Mouse (Mus musculus) cortical plate, adult 2 months (tissue): ENCODE data around the gene Vill. TPM values are rescaled to one million over a fixed set of nuclear protein-coding genes. Genes with fewer than 3 reads are reported as not detected.

Experiments used
- H3K27ac ChIP-seq: fragments of 200-500 bp; 2 replicates; pipeline ENCODE4 v1.5.1; 2012; ENCODE audit warnings: low read length, control low read depth, inconsistent platforms; ENCODE audit not compliant: insufficient read depth
- H3K4me1 ChIP-seq: fragments of 200-500 bp; 2 replicates; pipeline ENCODE4 v1.6.1; 2011; ENCODE audit warnings: low read length; ENCODE audit not compliant: control insufficient read depth, insufficient read depth
- H3K4me3 ChIP-seq: fragments of 200-500 bp; 2 replicates; pipeline ENCODE4 v1.5.1; 2011; ENCODE audit warnings: mild to moderate bottlenecking, low read length, control low read depth; ENCODE audit not compliant: insufficient read depth
- CTCF ChIP-seq: fragments of 200-500 bp; IDR thresholded peaks from 2 replicates; pipeline ENCODE4 v1.5.1; 2011; ENCODE audit warnings: mild to moderate bottlenecking, control low read depth, low read length; ENCODE audit not compliant: insufficient read depth; ENCODE audit errors: extremely low read depth
- POLR2A ChIP-seq: fragments of 200-500 bp; IDR thresholded peaks from 2 replicates; pipeline ENCODE4 v1.6.1; 2011; ENCODE audit warnings: mild to moderate bottlenecking, low read length, control low read depth; ENCODE audit not compliant: insufficient read depth; ENCODE audit errors: extremely low read depth
- polyA plus RNA-seq: library from polyadenylated mRNA; depleted of rRNA; stranded (reverse); fragments of >200 nt; gene quantifications from 2 replicates; pipeline ENCODE4 v1.2.3, GENCODE M21; 2012

Vill gene
- polyA plus RNA-seq, 1 experiment, result 19.4 TPM

- Histone ChIP-seq H3K4me1 (no peaks in the 10 kb centered on the region), H3K4me3 (no peak overlapping the region), H3K27ac (no peak overlapping the region)
- no peak for TF ChIP-seq CTCF
- TF ChIP-seq POLR2A, result no peak
Observed at GRCm38 (mm10) chr9:119080040-119080675, 27.6 kb downstream of the Vill start.

GRCm38 (mm10) chr9:119082039-119082438 is 29.5 kb downstream of the Vill start:
- Histone ChIP-seq H3K4me1 (no peaks in the 10 kb centered on the region), H3K27ac (no peak overlapping the region), H3K4me3 (no peak overlapping the region)
- no peak for TF ChIP-seq POLR2A
- TF ChIP-seq CTCF, result no peak

- Histone ChIP-seq H3K27ac (no peak overlapping the region), H3K4me1 (peaks cover 2% of the 10 kb centered on the region; the same call in 1 of the 2 replicates), H3K4me3 (no peak overlapping the region)
- TF ChIP-seq POLR2A (no peak), CTCF (no peak)
Observed at GRCm38 (mm10) chr9:119082656-119083430, 30.3 kb downstream of the Vill start.

- TF ChIP-seq CTCF (no peak), POLR2A (no peak)
- Histone ChIP-seq H3K27ac (no peak overlapping the region), H3K4me1 (peaks cover 4% of the 10 kb centered on the region; the same call in 1 of the 2 replicates), H3K4me3 (no peak overlapping the region)
Observed at GRCm38 (mm10) chr9:119083966-119084365, 31.4 kb downstream of the Vill start.

GRCm38 (mm10) chr9:119086451-119086850 is 33.9 kb downstream of the Vill start:
- no peak for TF ChIP-seq CTCF
- no peak for TF ChIP-seq POLR2A
- H3K4me3 ChIP-seq, result no peak overlapping the region
- H3K27ac ChIP-seq, result no peak overlapping the region
- H3K4me1 ChIP-seq, result peaks cover 5% of the 10 kb centered on the region; the same call in 1 of the 2 replicates

- no peak overlapping the region for H3K27ac ChIP-seq
- peaks cover 7% of the 10 kb centered on the region; the same call in 1 of the 2 replicates for H3K4me1 ChIP-seq
- no peak for TF ChIP-seq POLR2A
- no peak for TF ChIP-seq CTCF
- no peak overlapping the region for H3K4me3 ChIP-seq
Observed at GRCm38 (mm10) chr9:119087309-119087708, 34.7 kb downstream of the Vill start.

GRCm38 (mm10) chr9:119088148-119088801 is 35.7 kb downstream of the Vill start:
- H3K4me3 ChIP-seq, result peak overlapping the region; percentile 22
- peaks cover 7% of the 10 kb centered on the region; the same call in 1 of the 2 replicates for H3K4me1 ChIP-seq
- H3K27ac ChIP-seq, result no peak overlapping the region
- TF ChIP-seq CTCF, result no peak
- no peak for TF ChIP-seq POLR2A

GRCm38 (mm10) chr9:119089437-119089836 is 36.9 kb downstream of the Vill start:
- H3K4me3 ChIP-seq, result no peak overlapping the region
- no peak overlapping the region for H3K27ac ChIP-seq
- no peak for TF ChIP-seq CTCF
- TF ChIP-seq POLR2A, result no peak
- H3K4me1 ChIP-seq, result peaks cover 7% of the 10 kb centered on the region; the same call in 1 of the 2 replicates

GRCm38 (mm10) chr9:119090462-119090861 is 37.9 kb downstream of the Vill start:
- Histone ChIP-seq H3K4me3 (no peak overlapping the region), H3K27ac (no peak overlapping the region), H3K4me1 (peaks cover 7% of the 10 kb centered on the region; the same call in 1 of the 2 replicates)
- TF ChIP-seq CTCF (no peak), POLR2A (no peak)
